Mouse (Mus musculus): ENCODE results near the gene Strn4.

Gene Strn4

GRCm38 (mm10) chr7:16815351-16815941, at the start of gene Strn4:
TSS of gene Strn4 (plus strand) at chr7:16815889.
- no peak for DNase-seq (ENCODE audit: low spot score in 2 of 2)

- no peak for DNase-seq (ENCODE audit: low spot score in 2 of 2)
Measured at GRCm38 (mm10) chr7:16766443-16766842, 49.2 kb upstream of the Strn4 start.

GRCm38 (mm10) chr7:16775888-16776287, 39.8 kb upstream of the Strn4 start:
- no peak for DNase-seq (ENCODE audit: low spot score in 2 of 2)

- DNase-seq (ENCODE audit: low spot score in 2 of 2): no peak
Measured at GRCm38 (mm10) chr7:16780076-16780475, 35.6 kb upstream of the Strn4 start.

GRCm38 (mm10) chr7:16780825-16781554, 34.7 kb upstream of the Strn4 start, which contains the start of gene Slc1a5:
TSS of gene Slc1a5 (plus strand) at chr7:16781340.
- peak; percentile 94 to 96 for DNase-seq (ENCODE audit: low spot score in 2 of 2)

- DNase-seq (ENCODE audit: low spot score in 2 of 2): no peak
Measured at GRCm38 (mm10) chr7:16781555-16781815, 34.2 kb upstream of the Strn4 start.

- peak; percentile 22 to 27 for DNase-seq (ENCODE audit: low spot score in 2 of 2)
Measured at GRCm38 (mm10) chr7:16781816-16782554, 33.7 kb upstream of the Strn4 start.

GRCm38 (mm10) chr7:16782555-16783125, 33.0 kb upstream of the Strn4 start:
- DNase-seq (ENCODE audit: low spot score in 2 of 2): peak in 1 of 2 experiments; percentile 8

GRCm38 (mm10) chr7:16783224-16783688, 32.4 kb upstream of the Strn4 start:
- DNase-seq (ENCODE audit: low spot score in 2 of 2): peak; percentile 10 to 24

- DNase-seq (ENCODE audit: low spot score in 2 of 2): no peak
Measured at GRCm38 (mm10) chr7:16783758-16784415, 31.8 kb upstream of the Strn4 start.

GRCm38 (mm10) chr7:16784498-16784976, 31.2 kb upstream of the Strn4 start:
- DNase-seq (ENCODE audit: low spot score in 2 of 2): peak in 1 of 2 experiments; percentile 51

- no peak for DNase-seq (ENCODE audit: low spot score in 2 of 2)
Measured at GRCm38 (mm10) chr7:16785541-16786083, 30.1 kb upstream of the Strn4 start.

GRCm38 (mm10) chr7:16792316-16792715, 23.4 kb upstream of the Strn4 start:
- DNase-seq (ENCODE audit: low spot score in 2 of 2): no peak

- no peak for DNase-seq (ENCODE audit: low spot score in 2 of 2)
Measured at GRCm38 (mm10) chr7:16793010-16793725, 22.5 kb upstream of the Strn4 start.

- no peak for DNase-seq (ENCODE audit: low spot score in 2 of 2)
Measured at GRCm38 (mm10) chr7:16794886-16795285, 20.8 kb upstream of the Strn4 start.

GRCm38 (mm10) chr7:16804409-16805028, 11.2 kb upstream of the Strn4 start:
- peak in 1 of 2 experiments; percentile 23 for DNase-seq (ENCODE audit: low spot score in 2 of 2)

GRCm38 (mm10) chr7:16807936-16808335, 7.8 kb upstream of the Strn4 start:
- no peak for DNase-seq (ENCODE audit: low spot score in 2 of 2)

GRCm38 (mm10) chr7:16808647-16809046, 7.0 kb upstream of the Strn4 start:
- DNase-seq (ENCODE audit: low spot score in 2 of 2): no peak

- DNase-seq (ENCODE audit: low spot score in 2 of 2): peak; percentile 19 to 43
Measured at GRCm38 (mm10) chr7:16809739-16810138, 6.0 kb upstream of the Strn4 start.

- no peak for DNase-seq (ENCODE audit: low spot score in 2 of 2)
Measured at GRCm38 (mm10) chr7:16810399-16810919, 5.2 kb upstream of the Strn4 start.

All from natural killer cell, adult 2 months (primary cell).